Mouse (Mus musculus) ovary, postnatal 14 days (tissue): ENCODE results near the gene Tecta.

Experiments
- DNase-seq: peaks from one replicate; pipeline ENCODE4 v3.0.0; 2022; ENCODE audit warnings: low spot score

Tecta gene

GRCm38 (mm10) chr9:42318455-42318987 is 81.2 kb downstream of the Tecta start:
- no peak for DNase-seq

DNA sequence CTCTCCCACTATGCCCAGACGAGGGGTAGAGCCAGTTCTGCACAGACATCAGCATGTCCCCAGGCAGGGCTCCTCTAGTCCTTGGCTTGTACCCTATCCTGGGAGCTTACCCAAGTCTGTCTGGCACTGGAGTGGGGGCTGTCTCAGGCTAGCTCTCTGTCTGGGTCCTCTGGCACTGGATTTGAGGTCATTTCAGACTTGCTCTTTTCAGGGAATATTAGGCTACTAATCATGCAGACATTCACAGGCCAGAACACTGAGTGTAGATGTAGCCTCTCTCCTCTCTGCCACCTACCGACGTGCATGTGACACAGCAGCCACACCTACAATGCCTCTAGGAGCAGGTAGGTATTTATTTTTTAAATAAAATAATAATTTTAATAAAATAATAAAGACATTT is 82.4 kb downstream of the Tecta start:
- DNase-seq: no peak

GRCm38 (mm10) chr9:42315816-42316215 is 83.9 kb downstream of the Tecta start:
- no peak for DNase-seq

- no peak for DNase-seq
Measured at GRCm38 (mm10) chr9:42314959-42315358, 84.8 kb downstream of the Tecta start.

GRCm38 (mm10) chr9:42314388-42314787 is 85.3 kb downstream of the Tecta start:
- DNase-seq: no peak

GRCm38 (mm10) chr9:42313872-42314271 is 85.9 kb downstream of the Tecta start:
- DNase-seq: no peak

DNA sequence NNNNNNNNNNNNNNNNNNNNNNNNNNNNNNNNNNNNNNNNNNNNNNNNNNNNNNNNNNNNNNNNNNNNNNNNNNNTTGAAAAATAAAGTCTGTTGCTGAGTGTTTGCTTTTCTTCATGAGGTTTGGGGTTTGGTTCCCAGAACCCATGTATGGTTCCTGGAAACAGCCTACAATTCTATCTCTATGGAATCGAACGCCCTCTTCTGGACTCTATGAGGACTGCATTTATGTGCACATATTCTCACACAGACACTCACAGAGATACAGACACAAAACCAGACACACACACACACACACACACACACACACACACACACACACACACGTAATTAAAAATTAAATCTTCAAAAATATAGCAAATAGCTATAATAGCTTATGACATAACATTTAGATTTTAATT is 88.4 kb downstream of the Tecta start:
- DNase-seq: no peak

DNA sequence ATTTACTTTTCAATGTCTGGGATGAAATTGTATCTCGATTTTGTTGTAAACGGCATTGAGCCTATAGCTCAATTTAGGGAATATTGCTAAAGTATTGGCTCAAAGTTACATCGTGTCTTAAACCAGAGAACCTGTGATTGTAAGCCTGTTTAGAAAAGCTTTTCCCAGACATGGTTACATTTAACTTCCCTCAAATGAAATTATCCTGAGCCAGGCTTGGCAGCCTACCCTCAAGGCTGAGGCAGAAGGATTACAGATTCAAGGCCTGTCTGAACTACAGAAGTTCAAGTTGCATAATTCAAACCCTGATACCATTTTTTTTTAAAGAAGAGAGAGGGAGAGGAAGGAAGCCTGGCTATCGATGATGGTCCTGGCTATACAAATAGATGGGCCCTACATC is 95.8 kb downstream of the Tecta start:
- DNase-seq: no peak

GRCm38 (mm10) chr9:42301082-42301633 is 98.6 kb downstream of the Tecta start:
- no peak for DNase-seq

- DNase-seq: no peak
Measured at GRCm38 (mm10) chr9:42296297-42296922, 103.3 kb downstream of the Tecta start.

DNA sequence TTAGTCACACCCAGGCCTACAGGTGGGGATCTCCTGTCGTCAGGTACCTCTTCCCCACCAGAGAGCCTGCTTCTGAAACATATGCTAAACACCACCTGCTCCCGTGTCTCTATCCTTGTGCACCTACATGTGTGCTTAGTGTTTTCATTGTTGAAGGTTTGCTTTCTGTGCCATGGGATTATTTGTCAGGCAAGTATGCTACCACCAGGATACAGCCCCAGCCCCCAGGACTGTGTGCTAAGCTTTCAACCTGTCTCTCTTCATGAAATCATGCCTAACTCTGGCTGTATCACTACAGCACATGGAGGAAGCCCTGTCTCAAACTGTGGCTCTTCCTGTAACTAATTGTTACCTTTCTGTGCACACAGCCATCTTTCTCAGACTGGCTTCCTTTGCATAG is 105.6 kb downstream of the Tecta start:
- DNase-seq: no peak

- DNase-seq: no peak
Measured at GRCm38 (mm10) chr9:42293596-42293995, 106.1 kb downstream of the Tecta start.

DNA sequence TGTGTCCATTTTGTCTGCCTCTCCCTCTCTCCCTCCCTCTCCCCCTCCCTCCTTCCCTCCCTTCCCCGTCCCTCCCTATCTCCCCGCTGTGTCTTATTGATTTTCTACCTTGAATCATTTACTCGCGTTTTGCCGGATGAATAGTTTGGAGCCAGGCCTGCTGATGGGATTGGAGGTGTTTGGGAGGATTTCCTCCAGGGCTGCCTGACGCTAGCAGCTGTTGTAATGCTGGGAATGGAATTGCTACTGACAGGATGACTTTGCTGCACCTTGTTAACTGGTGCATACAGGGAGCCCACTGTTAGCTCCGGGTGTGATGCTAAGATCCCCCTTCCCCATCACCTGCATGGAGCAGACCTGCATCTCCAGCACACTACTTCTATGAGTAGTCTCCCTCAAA is 106.7 kb downstream of the Tecta start:
- DNase-seq: no peak

DNA sequence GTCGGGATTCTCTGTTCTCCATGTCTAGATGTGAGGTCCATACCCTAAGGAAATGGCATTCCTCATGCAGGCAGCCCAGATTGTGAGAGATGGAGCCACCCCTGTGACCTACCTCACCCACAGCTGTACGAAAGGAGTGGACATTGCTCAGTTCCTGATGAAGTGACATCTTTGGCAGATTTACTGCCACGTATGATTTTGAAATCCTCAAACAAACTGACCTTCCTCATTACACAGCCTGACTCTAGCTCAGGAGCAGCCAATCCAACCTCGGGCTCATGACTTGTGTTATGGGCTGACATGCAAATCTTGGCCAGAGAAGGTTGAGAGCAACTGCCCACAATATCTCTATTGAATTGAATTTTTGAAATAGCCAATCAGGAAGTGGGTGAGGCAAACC is 120.1 kb downstream of the Tecta start:
- no peak for DNase-seq
